Mouse (Mus musculus) embryonic fibroblast, embryonic 13.5 days (primary cell): ENCODE data around the gene Sprr2j-ps.

Experiments
- CTCF ChIP-seq: IDR thresholded peaks from 2 replicates; pipeline ENCODE4 v1.5.1; 2011; ENCODE audit warnings: mild to moderate bottlenecking, control low read depth, low read length, moderate library complexity, borderline replicate concordance; ENCODE audit not compliant: insufficient read depth
- POLR2A ChIP-seq: IDR thresholded peaks from 2 replicates; pipeline ENCODE4 v1.6.1; 2011; ENCODE audit warnings: low read depth, mild to moderate bottlenecking, control low read depth, low read length, moderate library complexity

- TF ChIP-seq CTCF (no peak), POLR2A (no peak)
Measured at GRCm38 (mm10) chr3:92455151-92455550, 37.3 kb downstream of the Sprr2j-ps start.
